Mouse (Mus musculus): ENCODE data around the gene Setdb1. TPM values are rescaled to one million over a fixed set of nuclear protein-coding genes. Genes with fewer than 3 reads are reported as not detected.
A peak's percentile ranks its signal among the peaks of the same experiment; 100 is the strongest.
"Not testable (repeated sequence)": the region's sequence is repeated elsewhere in the genome, so short reads cannot be mapped to it uniquely, and the experiment has no call there.

The Setdb1 gene
- 10 to 100 TPM; 23.8 to 30.8 TPM for total RNA-seq (2021)
- long read RNA-seq, experiment 1, full-length matches to known transcripts = 2 of 14 reads
- long read RNA-seq, experiment 1, partial matches to known transcripts = 12 of 14 reads
- long read RNA-seq, experiment 1, other reads (novel, unspliced or antisense) = 0 of 14 reads
- long read RNA-seq, experiment 2, full-length matches to known transcripts = 4 of 20 reads
- long read RNA-seq, experiment 2, partial matches to known transcripts = 1 of 20 reads
- long read RNA-seq, experiment 2, other reads (novel, unspliced or antisense) = 15 of 20 reads

- DNase-seq = peak; percentile 98
These were observed at the start of gene Setdb1 for GRCm38 (mm10) chr3:95356701-95357449. Gene Setdb1, minus strand, starts transcription at chr3:95357202.

- DNase-seq = no peak
These were observed 45.7 kb upstream of the Setdb1 start, which contains the start of gene 4930558C23Rik for GRCm38 (mm10) chr3:95402741-95403140. Gene 4930558C23Rik, minus strand, starts transcription at chr3:95402841.

DNA sequence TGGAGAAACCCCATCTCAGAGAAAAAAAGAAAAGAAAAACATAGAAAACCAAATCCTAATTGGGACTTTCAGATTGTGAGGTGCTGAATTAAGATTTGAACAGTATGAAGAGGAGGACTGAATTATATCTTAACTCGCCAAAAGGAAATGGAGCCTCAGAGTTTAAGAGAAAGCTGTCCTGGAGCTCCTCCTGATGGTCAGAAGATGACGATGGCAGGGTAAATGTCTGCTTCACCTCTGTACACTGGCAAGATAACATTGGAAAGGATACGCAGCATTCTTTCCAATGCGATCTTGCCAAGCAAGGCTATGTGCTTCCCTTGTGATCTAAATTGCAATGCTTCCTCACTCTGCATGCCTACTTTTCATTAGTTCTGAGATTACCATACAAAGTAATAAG lies 37.4 kb upstream of the Setdb1 start:
- DNase-seq = peak; percentile 15

- DNase-seq = no peak
These were observed 28.5 kb upstream of the Setdb1 start for GRCm38 (mm10) chr3:95385401-95386075.

DNA sequence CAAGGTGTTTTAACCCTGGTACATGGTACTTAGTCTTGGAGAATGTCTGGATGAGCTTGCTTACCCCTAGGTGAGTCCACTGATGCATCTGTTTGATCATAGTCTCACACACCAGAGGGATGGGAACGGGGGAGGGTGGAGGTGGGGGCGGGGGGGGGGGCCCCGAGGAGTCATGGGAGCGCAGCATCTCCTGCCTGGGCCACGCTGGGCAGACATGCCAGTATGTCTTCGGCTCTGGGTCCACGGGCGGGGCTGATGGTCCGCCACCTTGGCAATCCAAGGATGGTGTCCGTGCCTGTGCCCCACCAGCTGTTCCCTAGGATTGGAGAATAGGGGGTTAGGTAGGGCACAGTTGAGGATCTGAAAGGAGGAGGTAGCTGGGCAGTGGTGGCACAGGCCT lies 16.2 kb upstream of the Setdb1 start:
- no peak for DNase-seq

- DNase-seq = no peak
These were observed 13.1 kb upstream of the Setdb1 start for GRCm38 (mm10) chr3:95370101-95370500.

DNA sequence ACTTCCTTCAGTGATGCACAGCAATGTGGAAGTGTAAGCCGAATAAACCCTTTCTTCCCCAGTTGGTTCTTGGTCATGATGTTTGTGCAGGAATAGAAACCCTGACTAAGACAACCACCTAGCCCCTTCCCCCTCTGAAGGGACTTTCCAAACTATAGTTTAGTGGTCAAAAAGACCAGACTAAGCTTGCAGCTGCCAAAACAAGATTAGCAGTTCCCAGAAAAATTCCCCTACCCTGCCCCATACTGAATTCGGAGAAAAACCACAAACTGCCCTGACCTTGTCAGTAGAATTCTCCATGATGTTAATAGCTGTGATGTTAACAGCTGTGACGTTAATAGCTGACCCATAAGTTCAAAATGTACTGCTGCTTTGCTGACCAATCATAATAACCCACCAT lies 3.3 kb upstream of the Setdb1 start:
- not testable (repeated sequence) for DNase-seq

DNA sequence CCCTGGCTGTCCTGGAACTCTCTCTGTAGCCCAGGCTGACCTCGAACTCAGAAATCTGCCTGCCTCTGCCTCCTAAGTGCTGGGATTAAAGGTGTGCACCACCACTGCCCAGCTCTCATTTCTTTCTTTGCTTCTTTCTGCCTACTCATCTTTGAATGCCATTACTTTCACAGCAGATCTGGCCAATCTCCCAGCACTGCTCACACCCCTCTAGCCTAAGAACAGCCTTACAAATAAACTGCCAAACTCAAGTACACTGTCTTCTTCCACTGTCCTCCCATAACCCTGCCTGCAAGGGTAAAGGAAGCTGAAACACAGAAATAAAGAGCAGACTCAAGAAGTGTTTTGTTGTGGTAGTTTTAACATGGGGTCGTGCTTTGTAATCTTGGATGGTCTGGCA lies 744 bp upstream of the Setdb1 start:
- DNase-seq = no peak

DNA sequence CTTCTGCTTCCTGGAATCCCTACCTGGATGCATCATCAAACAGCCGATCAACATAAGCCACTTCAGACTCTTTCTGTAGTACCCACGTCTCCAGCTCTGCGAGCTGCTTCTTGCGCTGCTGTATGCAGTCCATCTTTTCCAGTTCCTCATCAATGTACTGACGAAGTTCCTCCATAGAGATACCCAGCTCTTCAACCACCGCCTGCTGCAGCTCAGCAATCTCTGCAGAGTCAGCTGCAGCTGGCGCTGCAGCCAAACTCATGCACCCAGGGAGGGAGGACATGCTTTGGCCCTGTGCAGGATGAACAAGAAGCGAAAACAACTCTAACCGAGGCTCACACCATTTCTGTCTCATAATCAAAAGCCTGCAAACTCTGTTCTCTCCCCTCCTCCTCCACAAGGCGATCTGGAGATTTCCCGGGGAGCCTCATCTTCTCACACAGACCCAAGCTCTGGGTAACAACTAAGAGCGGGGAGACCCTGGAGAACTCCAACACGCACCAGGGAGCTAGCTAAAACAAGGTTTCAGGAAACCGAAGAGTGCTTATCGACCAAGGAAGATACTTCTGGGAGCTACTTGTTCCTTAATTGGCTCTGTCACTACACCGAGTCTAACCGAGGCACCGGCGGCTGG lies 974 bp downstream of the Setdb1 start:
- not testable (repeated sequence) for DNase-seq

- DNase-seq = peak; percentile 10
These were observed 7.5 kb downstream of the Setdb1 start for GRCm38 (mm10) chr3:95349491-95349890.

GRCm38 (mm10) chr3:95348343-95348742 lies 8.7 kb downstream of the Setdb1 start:
- not testable (repeated sequence) for DNase-seq

GRCm38 (mm10) chr3:95346454-95346853 lies 10.5 kb downstream of the Setdb1 start:
- DNase-seq = no peak

- DNase-seq = not testable (repeated sequence)
These were observed 13.5 kb downstream of the Setdb1 start for GRCm38 (mm10) chr3:95343356-95344000.

- no peak for DNase-seq
These were observed 18.8 kb downstream of the Setdb1 start for GRCm38 (mm10) chr3:95338251-95338650.

GRCm38 (mm10) chr3:95337345-95337744 lies 19.7 kb downstream of the Setdb1 start:
- DNase-seq = no peak

GRCm38 (mm10) chr3:95331528-95331927 lies 25.5 kb downstream of the Setdb1 start:
- DNase-seq = no peak

DNA sequence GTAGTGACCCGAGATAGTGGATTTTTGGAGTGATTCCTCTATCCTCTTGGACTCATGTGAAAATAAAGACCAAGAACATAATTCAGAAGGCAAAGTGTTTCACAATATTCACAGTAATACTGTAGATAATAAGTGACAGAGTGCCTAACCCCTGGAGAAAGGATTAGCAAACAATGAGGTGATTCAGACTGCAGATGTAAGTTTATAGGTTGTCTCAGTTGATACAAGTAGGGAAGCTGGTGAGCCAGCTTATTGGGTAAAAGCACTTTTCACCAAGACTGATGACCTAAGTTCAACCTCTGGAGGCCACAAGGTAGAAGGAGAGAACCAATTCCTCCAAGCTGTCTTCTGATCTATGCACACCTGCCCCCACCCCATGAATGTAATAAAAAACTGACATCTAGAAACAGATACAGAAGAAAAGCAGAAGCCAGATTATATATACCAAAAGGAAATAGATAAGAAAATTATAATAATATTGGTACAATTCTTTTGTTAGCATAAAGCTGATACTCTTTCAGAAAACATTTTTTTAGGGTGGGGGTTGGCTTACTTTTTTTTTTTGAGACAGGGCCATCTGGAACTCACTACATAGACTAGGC lies 28.1 kb downstream of the Setdb1 start:
- no peak for DNase-seq

DNA sequence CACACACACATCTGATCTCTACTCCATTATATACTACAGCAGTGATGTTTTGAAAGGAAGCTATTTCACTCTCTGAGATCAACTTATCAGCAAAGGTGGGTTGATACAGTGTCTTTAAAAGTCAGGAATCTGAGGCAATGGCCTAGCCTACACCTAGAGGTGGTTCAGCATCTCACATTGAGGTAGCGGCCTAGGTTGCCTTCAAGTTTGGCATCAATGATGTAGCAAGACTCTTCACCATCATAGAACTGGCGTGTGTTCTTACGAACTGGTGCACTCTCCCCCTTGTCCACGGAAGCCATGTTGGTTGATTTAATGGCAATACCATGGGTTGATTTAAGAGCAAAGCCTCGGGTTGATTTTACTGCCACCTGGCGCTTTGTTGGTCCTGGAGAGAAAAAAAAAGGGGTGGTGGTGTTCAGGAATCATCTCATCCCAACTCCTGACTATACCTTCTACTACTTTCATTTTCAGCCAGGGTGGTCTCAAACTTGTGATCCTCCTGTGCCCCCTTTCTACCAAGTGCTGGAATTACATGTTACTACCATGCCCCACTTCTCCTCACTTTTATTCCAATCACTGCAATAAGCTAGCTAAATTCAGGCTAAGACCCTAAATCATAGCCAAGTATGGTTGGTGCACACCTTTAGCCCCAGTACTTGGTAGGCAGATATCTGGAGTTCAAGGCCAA lies 32.4 kb downstream of the Setdb1 start:
- DNase-seq = no peak

GRCm38 (mm10) chr3:95323429-95323828 lies 33.6 kb downstream of the Setdb1 start:
- DNase-seq = no peak

DNA sequence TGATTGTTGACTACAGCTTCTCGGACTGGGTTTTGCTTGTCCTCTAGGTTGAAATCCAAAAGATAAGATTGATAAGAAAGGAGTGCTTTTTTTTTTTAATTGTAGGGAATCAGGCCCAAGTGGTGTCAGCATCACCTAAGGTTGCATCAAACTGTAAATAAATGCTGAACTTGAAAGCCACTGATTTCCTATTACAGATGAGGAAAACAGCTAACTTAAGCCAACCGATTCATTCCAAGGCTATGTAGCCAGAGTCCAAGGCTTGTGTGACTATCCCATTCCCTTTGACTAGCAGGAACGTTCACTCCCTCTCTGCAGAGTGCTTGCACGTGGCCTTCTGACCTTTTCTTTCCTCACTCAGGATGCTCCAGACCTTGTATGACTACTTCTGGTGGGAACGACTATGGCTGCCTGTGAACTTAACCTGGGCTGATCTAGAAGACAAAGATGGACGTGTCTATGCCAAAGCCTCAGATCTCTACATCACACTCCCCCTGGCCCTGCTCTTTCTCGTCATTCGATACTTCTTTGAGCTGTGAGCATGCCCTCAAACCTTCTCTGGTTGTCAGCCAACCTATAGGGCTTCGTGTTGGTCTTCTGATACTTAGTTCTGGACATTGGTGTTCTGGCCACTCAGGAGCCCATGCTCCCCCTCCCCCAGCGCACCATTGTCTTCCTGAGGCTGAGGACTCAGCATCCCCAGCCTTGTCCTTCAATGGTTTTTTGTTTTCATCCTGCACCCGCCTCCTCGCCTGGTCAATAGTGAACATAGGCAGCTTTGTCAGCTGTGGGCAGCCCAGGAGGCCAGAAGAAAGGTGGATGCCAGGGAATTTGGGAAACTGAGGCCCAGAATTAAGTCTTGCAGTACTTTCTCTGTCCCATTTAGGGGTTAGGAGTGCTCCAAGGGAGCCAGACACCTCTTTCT lies 37.0 kb downstream of the Setdb1 start:
- DNase-seq = no peak
